Mouse (Mus musculus): ENCODE measurements around the gene Matn1.

DNA sequence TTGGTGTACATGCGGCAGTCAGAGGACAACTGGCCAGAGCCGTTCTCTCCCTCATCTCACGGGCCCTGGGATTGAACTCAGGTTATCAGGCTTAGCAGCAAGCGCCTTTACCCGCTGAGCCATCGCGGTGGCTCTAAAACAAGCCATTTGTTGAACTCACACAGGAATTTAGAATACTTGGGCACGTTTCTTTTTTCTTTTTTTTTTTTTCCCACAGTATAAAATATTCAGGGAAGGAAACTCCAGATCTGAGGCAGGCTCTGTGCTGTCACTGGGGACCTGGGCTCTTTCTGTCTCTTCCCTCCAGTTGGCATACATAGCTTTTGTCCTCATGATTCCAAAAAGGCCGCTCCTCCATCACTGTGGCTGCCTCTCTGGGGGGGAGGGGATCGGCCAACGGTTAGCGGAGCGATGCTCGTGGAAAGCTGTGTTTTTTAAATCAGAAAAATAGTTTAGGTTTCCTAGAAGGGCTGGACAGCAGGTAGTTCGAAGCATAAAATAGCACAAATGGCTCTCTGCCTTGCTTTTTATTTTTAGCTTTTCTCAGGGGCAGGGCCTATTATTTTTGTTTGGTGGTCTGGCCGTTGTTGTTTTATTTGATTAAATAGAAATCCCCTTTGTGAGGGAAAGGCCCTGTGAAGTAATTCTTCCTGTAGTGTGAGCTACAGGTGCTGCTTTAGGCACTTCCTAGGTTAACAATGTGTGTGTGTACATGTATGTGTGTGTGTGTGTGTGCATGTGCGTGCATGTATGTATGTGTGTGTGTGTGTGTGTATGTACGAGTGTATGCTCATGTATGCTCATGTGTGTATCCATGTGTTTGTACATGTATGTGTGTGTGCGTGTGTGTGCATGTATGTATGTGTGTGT is 36.8 kb upstream of the Matn1 start:
- TF ChIP-seq GATA1 (IDR thresholded peaks at IDR 0.05; ENCODE audit: borderline replicate concordance, low read length) (no peak), FLI1 (IDR thresholded peaks at IDR 0.05; ENCODE audit: low read length) (no peak)
